ENCODE assay signal across 26 mouse cellular contexts in genomic region chr13:120046422-120047209, GRCm38 (mm10). TPM values are rescaled to one million over a fixed set of nuclear protein-coding genes. Genes with fewer than 3 reads are reported as not detected.
DNase-seq lines count a peak whose midpoint lies in the region; ATAC-seq lines count a peak whose summit lies in the region.
"Not testable (repeated sequence)": the region's sequence is repeated elsewhere in the genome, so short reads cannot be mapped to it uniquely, and the experiment has no call there.
"Had no signal": no experiment of that assay in that cellular context is flagged by ENCODE, and none has a peak within 500 bp of the region (broad histone marks: within the 10 kb centered on the region; RNA-seq: fewer than 3 reads in every experiment).

No protein-coding gene starts in this region.

- WGBS in forebrain, embryonic 10.5 days = under 1% methylated on average over 18 of the region's 40 CpGs
- WGBS in hindbrain, embryonic 14.5 days = under 1% methylated on average over 13 of the region's 40 CpGs
- 2% methylated on average over 7 of the region's 40 CpGs for WGBS in limb, embryonic 11.5 days

- H3K9me3 ChIP-seq in forebrain, embryonic 10.5 days; hindbrain, embryonic 14.5 days (ENCODE audit: control insufficient read depth, low read length); limb, embryonic 11.5 days (ENCODE audit: control insufficient read depth, low read length): not testable (repeated sequence)

- not testable (repeated sequence) for H3K9ac ChIP-seq in hindbrain, embryonic 14.5 days; limb, embryonic 11.5 days (ENCODE audit: low read length)

- H3K4me1 ChIP-seq in forebrain, embryonic 10.5 days; hindbrain, embryonic 14.5 days (replicated peaks; ENCODE audit: control insufficient read depth, insufficient read depth, low read length); limb, embryonic 11.5 days (ENCODE audit: control insufficient read depth, insufficient read depth, low read length): not testable (repeated sequence)

- not testable (repeated sequence) for H3K4me3 ChIP-seq in forebrain, embryonic 10.5 days; hindbrain, embryonic 14.5 days (replicated peaks; ENCODE audit: low read length); limb, embryonic 11.5 days (ENCODE audit: low read depth, low read length)

- H3K36me3 ChIP-seq in forebrain, embryonic 10.5 days (replicated peaks); hindbrain, embryonic 14.5 days (replicated peaks; ENCODE audit: control insufficient read depth, insufficient read depth); limb, embryonic 11.5 days (ENCODE audit: control insufficient read depth, insufficient read depth, low read length): not testable (repeated sequence)

- DNase-seq in CD4-positive helper T cell, adult 2 months (ENCODE audit: low read depth, low spot score) = peak; percentile 0
- DNase-seq in forebrain, embryonic 10.5 days (ENCODE audit: extremely low spot score, low spot score) = peak; percentile 13
- DNase-seq in heart, adult 11 months = peak; percentile 72
- DNase-seq in hindbrain, embryonic 14.5 days (ENCODE audit: low spot score) = not testable (repeated sequence)
- peak; percentile 20 for DNase-seq in limb, embryonic 11.5 days (ENCODE audit: low spot score)
- DNase-seq in right cerebral cortex, postnatal 25 days = peak; percentile 2

- not testable (repeated sequence) for H3K4me2 ChIP-seq in hindbrain, embryonic 14.5 days (replicated peaks); limb, embryonic 11.5 days (ENCODE audit: low read depth, severe bottlenecking)

- 0 out of 2 replicates have a peak, but pooled peaks have one; percentile 34 for ATAC-seq in hindbrain, embryonic 14.5 days (ENCODE audit: low FRiP score)
- ATAC-seq in limb, embryonic 11.5 days (ENCODE audit: insufficient number of reproducible peaks, low FRiP score, low TSS enrichment, low read depth) = not testable (repeated sequence)
- ATAC-seq in megakaryocyte-erythroid progenitor cell, adult 5-6 weeks (replicated peaks; ENCODE audit: low FRiP score, low TSS enrichment, poor library complexity, severe bottlenecking) = peak; percentile 48
- ATAC-seq in monocyte, adult 5-6 weeks (replicated peaks; ENCODE audit: insufficient number of reproducible peaks, low FRiP score, low TSS enrichment, poor library complexity, severe bottlenecking) = peak; percentile 51

- H3K27me3 ChIP-seq in forebrain, embryonic 10.5 days (ENCODE audit: poor library complexity, severe bottlenecking) = peaks cover 20% of the 10 kb centered on the region
- H3K27me3 ChIP-seq in hindbrain, embryonic 14.5 days (ENCODE audit: control insufficient read depth, insufficient read depth, low read length); limb, embryonic 11.5 days (ENCODE audit: control insufficient read depth, insufficient read depth, low read length): not testable (repeated sequence)

- H3K27ac ChIP-seq in forebrain, embryonic 10.5 days; hindbrain, embryonic 14.5 days; limb, embryonic 11.5 days (replicated peaks; ENCODE audit: low read depth, low read length): not testable (repeated sequence)

RNA-seq across cellular contexts. Expression of gene Gm21188, which starts 5.4 kb away (rescaled TPM):
- polyA plus RNA-seq in forebrain, embryonic 10.5 days (2016; fragmentation: Nextera tagmentation; extraction: Ambion mirVana) = not detected in 2 replicates
- not detected in 2 replicates for polyA plus RNA-seq in hindbrain, embryonic 14.5 days (2014; fragmentation: Nextera tagmentation; extraction: Ambion mirVana)
- polyA plus RNA-seq in limb, embryonic 11.5 days (2014; fragmentation: Nextera tagmentation; extraction: Ambion mirVana) = not detected in 2 replicates
- total RNA-seq in megakaryocyte-erythroid progenitor cell, adult 5-6 weeks (2014; fragmentation: Nextera tagmentation) = 3.7 TPM in 1 of 2 replicates, not detected in the other
- total RNA-seq in megakaryocyte-erythroid progenitor cell, adult 5-6 weeks (2017) = 0.99 TPM in 1 of 2 replicates, not detected in the other
- total RNA-seq in monocyte, adult 5-6 weeks (2017) = 136 to 183 TPM (median 179 TPM) in 3 replicates
- total RNA-seq: layer of hippocampus, adult 8-10 months; layer of hippocampus, postnatal 36 days; left cerebral cortex, postnatal 10 days had no signal
- polyA plus RNA-seq: cerebellum, adult 2 months; embryonic facial prominence, embryonic 15.5 days; heart, embryonic 10.5 days; hindbrain, embryonic 10.5 days; intestine, postnatal 0 days; kidney, embryonic 14.5 days; limb, embryonic 13.5 days had no signal

RNA-seq across cellular contexts. Expression of gene Gm36079, which starts 19.8 kb away (rescaled TPM):
- polyA plus RNA-seq in forebrain, embryonic 10.5 days (2016; fragmentation: Nextera tagmentation; extraction: Ambion mirVana) = not detected in 2 replicates
- not detected in 2 replicates for polyA plus RNA-seq in hindbrain, embryonic 14.5 days (2014; fragmentation: Nextera tagmentation; extraction: Ambion mirVana)
- not detected in 2 replicates for polyA plus RNA-seq in limb, embryonic 11.5 days (2014; fragmentation: Nextera tagmentation; extraction: Ambion mirVana)
- total RNA-seq in megakaryocyte-erythroid progenitor cell, adult 5-6 weeks (2014; fragmentation: Nextera tagmentation) = not detected in 2 replicates
- not detected in 2 replicates for total RNA-seq in megakaryocyte-erythroid progenitor cell, adult 5-6 weeks (2017)
- 4.4 TPM in 1 of 3 replicates, not detected in the others for total RNA-seq in monocyte, adult 5-6 weeks (2017)
- total RNA-seq: adrenal gland, postnatal 14 days; gastrocnemius, adult 2 months; gastrocnemius, postnatal 4 days; layer of hippocampus, adult 8-10 months; layer of hippocampus, postnatal 36 days; left cerebral cortex, postnatal 10 days had no signal
- polyA plus RNA-seq: cerebellum, adult 2 months; embryonic facial prominence, embryonic 15.5 days; frontal cortex, adult 2 months; heart, embryonic 10.5 days; heart, postnatal 0 days; hindbrain, embryonic 10.5 days; intestine, postnatal 0 days; kidney, embryonic 14.5 days; limb, embryonic 13.5 days; liver, embryonic 13.5 days; lung, adult 2 months; thymus, postnatal 0 days had no signal
